Mouse (Mus musculus) macrophage (primary cell): ENCODE data around the gene Fam76a. TPM values are rescaled to one million over a fixed set of nuclear protein-coding genes. Genes with fewer than 3 reads are reported as not detected.

Source experiments
- H3K27ac ChIP-seq: fragments of 350-480 bp; formaldehyde crosslinking; 2 replicates; pipeline ENCODE4 v1.9.0; 2021
- H3K36me3 ChIP-seq: fragments of 350-480 bp; formaldehyde crosslinking; 2 replicates; pipeline ENCODE4 v1.9.0; 2021; ENCODE audit errors: inconsistent target
- H3K4me3 ChIP-seq: fragments of 350-480 bp; formaldehyde crosslinking; 2 replicates; pipeline ENCODE4 v1.9.0; 2021; ENCODE audit errors: inconsistent target
- H3K79me2 ChIP-seq: fragments of 350-480 bp; formaldehyde crosslinking; 2 replicates; pipeline ENCODE4 v1.9.0; 2021; ENCODE audit errors: inconsistent target
- WGBS: methylation state at CpG from one replicate; pipeline ENCODE4 v1.1.7; 2026; ENCODE audit warnings: inconsistent platforms; ENCODE audit not compliant: missing documents; 5-methylcytosine and 5-hydroxymethylcytosine counted together
- polyA plus RNA-seq: library from polyadenylated mRNA; stranded (reverse); fragments of 250-400 nt; gene quantifications from 3 replicates; pipeline ENCODE4 v1.2.4, GENCODE M21; 2018; ENCODE audit warnings: inconsistent platforms

The Fam76a gene
- polyA plus RNA-seq, 1 experiment from 2014 or later: 49.7 TPM

DNA sequence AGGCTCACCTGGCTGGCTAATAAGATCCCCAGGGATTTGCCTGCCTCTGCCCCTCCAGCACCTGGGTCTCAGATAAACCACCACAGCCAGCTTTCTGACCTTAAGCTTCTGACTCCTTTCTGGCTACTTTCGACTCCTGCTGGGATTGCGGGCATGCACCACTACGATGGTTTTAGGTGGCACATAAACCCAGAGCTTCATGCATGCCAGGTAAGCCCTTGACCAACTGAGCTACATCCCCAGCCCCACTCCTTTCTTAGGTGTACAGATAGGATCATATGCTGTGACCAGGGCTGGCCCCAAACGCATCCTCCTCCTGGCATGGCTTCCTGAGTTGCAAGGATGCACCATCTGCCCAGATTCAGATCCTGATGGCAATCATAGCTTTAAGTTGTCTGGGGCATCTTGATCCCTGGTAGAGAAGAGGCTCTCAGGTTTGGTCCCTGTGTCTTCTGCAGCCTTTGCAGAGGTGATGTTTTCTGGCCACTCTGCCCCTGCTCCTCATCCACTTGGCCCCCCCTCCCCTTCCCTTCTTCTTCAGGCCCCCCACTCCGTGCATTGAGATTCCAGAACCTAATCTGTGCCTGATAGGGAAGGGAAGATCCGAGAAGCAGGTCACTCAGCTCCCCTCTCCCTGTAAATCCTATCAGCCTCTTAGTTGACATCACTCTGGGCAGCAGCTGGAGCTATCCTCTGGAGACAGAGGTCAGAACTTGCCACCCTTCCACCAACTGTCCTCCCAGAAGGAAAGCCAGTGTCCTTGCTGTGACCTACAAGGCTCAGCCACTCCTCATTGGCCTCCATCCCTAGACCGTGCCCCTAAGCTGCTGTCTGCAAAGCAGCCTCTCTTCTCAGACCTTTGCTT lies 32.4 kb upstream of the Fam76a start:
- 93% methylated on average over 7 of the region's 7 CpGs for WGBS
- H3K4me3 ChIP-seq: no peak overlapping the region
- no peak overlapping the region for H3K27ac ChIP-seq
- no peaks in the 10 kb centered on the region for H3K36me3 ChIP-seq
- H3K79me2 ChIP-seq: no peaks in the 10 kb centered on the region

DNA sequence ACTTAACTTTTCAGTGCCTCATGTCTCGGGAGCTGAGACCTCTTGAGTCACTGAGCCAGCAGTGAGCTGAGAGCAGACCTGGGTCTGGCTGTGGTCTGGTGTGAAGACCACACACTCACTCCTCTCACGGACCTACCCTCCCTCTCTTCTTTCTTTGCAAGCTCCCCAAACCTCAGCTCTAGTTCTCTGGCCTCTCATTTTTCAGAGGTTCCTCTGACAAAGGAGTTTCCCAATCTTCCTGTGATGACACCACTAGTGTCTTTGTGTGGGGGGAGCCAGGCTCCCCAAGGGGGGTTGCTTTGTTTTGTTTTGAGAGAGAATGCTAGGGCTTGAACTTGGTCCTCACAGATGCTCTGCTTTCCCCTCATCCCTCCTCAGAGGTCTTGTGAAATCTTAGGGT lies 28.6 kb upstream of the Fam76a start:
- H3K4me3 ChIP-seq: no peak overlapping the region
- H3K27ac ChIP-seq: peak overlapping the region; percentile 21
- WGBS: 14% methylated on average over 2 of the region's 2 CpGs
- H3K79me2 ChIP-seq: no peaks in the 10 kb centered on the region
- H3K36me3 ChIP-seq: no peaks in the 10 kb centered on the region

DNA sequence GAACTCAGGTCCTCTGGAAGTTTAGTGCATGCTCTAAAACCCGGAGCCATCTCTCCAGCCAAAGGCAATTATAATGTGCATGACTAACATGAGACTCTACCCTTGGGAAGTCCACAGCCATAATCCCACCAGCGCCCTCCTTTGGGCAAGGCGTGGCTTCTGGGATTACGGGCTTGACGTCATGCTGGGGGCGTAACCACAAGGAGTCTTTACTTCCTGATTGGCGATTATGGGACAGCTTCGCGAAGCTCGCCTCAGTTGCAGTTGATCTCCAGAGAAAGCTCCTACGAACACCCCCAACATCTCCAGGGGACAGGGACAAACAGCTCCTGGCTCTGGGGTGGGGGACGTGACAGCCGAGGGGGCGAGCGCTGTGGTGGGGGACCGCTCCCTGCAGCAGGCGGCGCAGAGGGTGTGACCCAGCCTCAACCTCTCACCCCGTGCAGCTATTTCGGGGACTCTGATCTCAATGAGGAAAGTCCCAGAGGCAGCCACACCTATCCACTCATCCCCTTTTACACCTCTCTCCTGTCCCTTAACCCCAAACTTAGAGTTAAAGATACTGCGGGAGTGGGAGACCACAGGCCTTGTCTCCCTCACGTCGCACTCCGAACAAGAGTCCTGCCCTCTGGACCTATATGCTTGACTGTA lies 27.6 kb upstream of the Fam76a start:
- Histone ChIP-seq H3K36me3 (no peaks in the 10 kb centered on the region), H3K4me3 (no peak overlapping the region), H3K27ac (no peak overlapping the region), H3K79me2 (no peaks in the 10 kb centered on the region)
- WGBS: 82% methylated on average over 20 of the region's 24 CpGs

DNA sequence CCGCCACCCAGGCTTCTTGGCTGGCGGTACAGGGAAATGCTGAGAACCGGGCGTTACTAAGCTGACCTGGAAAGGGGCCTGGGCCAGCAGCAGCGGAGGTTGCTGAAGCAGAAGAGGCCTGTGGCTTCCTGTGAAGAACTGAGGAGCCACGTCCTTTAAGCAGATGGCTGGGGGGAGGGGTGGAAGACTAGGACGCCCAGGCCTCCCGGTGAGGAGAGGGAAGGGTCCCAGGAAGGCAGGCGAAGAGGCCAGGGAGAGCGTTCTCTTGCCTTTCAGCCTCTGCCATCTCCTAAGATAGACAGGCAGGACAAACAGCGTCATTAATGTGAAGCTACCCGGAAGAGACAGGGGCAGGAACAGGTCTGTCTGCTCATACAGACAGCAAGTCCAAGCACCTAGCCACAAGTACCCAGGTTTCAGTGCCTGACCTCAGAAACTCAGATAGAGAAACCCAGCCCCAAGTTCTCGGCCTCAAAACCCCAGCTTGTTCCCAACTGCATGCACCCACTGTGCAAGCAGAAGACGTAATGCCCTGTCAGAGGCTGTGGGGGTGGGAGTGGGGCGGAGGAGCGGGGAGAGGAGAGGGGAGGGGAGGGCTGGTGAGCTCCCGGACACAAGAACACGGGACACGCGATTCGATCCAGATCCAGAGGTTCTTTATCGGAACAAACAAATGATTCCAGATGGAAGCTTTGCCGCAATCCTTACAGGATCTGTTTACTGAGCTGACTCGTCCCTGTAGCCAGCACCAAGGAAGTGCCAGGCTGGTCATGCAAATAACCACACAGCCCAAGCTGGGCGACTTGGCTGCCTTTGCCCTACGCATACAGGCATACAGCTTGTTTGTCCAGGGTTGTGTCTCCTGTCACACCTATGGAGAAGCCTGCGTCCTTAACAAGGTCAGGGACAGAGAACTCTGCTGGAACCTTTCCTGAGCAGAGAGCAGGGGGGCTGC lies 24.0 kb upstream of the Fam76a start:
- no peak overlapping the region for H3K4me3 ChIP-seq
- H3K36me3 ChIP-seq: no peaks in the 10 kb centered on the region
- H3K79me2 ChIP-seq: no peaks in the 10 kb centered on the region
- H3K27ac ChIP-seq: peak overlapping the region; percentile 73
- 43% methylated on average over 26 of the region's 27 CpGs for WGBS

DNA sequence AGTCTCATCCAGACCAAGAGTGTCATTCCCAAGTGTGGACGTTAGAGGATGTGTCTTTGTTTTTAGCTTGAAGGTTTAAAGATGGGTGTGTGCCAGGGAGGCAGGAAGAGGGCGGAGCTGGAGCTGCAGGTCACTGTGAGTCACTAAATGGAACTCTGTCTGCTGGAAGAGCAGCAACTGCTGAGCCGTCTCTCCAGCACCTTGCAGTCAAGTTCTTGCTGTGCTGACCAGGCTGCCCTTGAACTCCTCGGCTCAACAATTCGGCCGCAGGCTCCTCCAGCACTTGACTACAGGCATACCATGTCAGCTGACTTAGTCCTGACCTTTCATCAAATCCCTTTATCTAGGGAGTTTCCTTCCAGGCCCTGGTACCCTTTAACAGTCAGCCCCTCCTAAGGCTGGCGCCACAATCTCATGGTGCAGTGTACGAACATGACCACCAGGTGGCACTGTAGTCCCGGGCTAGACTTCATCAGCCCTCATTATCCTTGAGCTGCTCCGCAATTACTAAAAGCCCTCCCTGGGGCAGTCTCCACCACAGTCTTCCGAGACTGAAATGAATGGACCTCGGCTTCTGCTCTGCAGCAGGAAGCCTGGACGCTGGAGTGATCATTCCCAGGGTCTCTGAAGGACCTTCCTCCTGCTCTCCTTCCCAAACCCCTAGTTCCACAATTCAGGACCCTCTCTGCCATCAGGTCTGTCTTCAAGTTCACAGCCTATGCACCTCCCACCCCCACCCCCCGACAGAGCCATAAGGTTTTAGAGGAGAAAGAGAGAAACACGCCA lies 23.1 kb upstream of the Fam76a start:
- H3K27ac ChIP-seq: peak overlapping the region; percentile 73
- 7% methylated on average over 15 of the region's 15 CpGs for WGBS
- H3K4me3 ChIP-seq: no peak overlapping the region
- no peaks in the 10 kb centered on the region for H3K79me2 ChIP-seq
- H3K36me3 ChIP-seq: no peaks in the 10 kb centered on the region

DNA sequence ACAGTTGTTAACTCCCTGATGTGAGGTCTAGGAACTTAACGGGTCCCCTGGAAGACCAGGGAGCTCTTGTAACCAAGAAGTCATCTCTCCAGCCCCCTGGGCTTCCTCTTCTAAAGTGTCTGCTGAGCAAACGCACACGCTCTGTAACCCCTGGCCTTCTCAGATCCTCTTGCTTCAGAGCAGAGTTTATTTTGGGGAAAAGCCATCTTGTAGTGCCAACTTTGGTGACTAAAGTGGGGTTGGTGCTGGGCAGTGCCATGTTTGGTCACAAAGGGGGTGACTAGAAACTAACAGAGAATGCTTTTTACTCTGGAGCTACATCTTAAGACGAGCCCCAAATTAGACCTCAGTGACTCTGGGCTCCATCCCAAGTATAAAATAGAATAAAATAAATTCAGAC lies 22.4 kb upstream of the Fam76a start:
- H3K4me3 ChIP-seq: no peak overlapping the region
- H3K36me3 ChIP-seq: no peaks in the 10 kb centered on the region
- peak overlapping the region; percentile 73 for H3K27ac ChIP-seq
- no peaks in the 10 kb centered on the region for H3K79me2 ChIP-seq
- 53% methylated on average over 4 of the region's 4 CpGs for WGBS

DNA sequence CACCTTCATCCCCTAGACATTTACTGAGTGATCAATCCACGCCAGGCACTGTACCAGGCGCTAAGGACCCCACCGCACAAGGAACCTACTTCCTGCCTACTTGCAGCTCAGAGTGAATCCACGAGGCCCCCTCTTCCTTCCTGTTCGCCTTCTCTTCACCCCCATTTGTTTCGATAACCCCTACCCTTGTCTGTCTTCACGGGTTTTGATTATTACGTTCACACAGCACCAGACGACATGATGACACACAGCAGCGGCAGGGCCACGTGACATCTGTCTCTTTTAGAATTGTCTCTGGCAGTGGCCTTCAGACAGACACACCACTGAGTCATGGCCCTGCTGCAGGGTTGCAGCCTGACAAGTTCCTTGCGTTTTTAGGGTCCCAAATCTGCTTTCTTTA lies 21.7 kb upstream of the Fam76a start:
- H3K27ac ChIP-seq: peak overlapping the region; percentile 73

DNA sequence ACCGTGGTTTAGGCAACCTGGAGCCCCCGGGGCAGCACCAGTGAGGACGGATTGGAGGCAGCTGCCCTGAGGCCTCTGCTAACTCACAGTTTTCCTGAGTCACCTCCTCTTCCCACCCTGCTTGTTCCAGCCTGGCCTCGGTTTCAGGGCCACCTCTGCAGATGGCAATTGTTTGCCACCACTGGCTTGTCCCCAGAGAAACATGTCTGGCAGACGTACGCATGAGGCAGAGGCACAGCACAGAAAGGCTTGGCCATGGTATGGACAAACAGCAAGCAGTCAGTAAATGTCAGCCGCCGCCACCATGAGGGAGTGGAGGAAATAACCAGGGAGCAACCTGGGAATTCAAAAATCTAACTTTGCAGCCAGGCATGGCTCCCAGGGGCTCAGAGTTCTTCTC lies 20.7 kb upstream of the Fam76a start:
- no peak overlapping the region for H3K27ac ChIP-seq
- WGBS: 89% methylated on average over 8 of the region's 8 CpGs
- H3K79me2 ChIP-seq: no peaks in the 10 kb centered on the region
- H3K4me3 ChIP-seq: no peak overlapping the region
- H3K36me3 ChIP-seq: no peaks in the 10 kb centered on the region

More for the DNA sequence above, 21.7 kb upstream of the Fam76a start:
- 37% methylated on average over 12 of the region's 12 CpGs for WGBS
- Histone ChIP-seq H3K79me2 (no peaks in the 10 kb centered on the region), H3K4me3 (no peak overlapping the region), H3K36me3 (no peaks in the 10 kb centered on the region)

DNA sequence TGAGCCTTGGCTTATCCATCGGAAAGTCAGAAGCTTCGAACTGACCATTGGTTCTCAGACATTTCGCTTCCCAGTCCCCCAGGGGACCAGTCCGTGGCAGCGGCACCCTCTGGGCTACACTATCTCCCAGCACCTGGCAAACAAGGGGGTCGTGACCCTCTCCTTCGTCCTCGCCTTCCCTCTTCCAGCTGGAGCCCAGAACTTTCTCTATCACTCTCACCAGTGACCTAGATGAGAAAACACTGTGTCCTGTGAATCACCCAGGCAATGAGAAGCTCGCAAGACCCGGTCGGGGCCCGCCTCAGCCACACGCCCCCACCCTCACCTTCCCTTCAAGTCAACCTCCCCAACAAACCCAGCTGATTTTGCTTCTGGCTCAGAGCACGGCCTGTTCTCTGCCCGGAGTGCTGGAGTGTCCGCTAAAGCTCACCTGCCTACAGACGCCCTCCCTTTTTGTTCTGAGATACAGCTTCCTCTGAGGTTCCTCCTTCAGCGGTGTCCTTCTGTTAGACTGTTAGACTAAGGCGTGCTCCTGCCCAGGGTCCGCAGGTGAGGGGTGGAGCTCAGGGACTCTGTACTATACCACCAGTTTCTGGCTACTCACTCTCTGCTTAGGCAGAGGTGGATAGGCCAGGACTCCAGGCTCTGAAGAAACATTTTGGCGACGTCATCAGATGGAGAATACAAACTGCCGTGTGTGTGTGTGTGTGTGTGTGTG lies 18.8 kb upstream of the Fam76a start:
- no peak overlapping the region for H3K27ac ChIP-seq
- H3K36me3 ChIP-seq: no peaks in the 10 kb centered on the region
- H3K4me3 ChIP-seq: no peak overlapping the region
- WGBS: 92% methylated on average over 21 of the region's 23 CpGs
- H3K79me2 ChIP-seq: no peaks in the 10 kb centered on the region

DNA sequence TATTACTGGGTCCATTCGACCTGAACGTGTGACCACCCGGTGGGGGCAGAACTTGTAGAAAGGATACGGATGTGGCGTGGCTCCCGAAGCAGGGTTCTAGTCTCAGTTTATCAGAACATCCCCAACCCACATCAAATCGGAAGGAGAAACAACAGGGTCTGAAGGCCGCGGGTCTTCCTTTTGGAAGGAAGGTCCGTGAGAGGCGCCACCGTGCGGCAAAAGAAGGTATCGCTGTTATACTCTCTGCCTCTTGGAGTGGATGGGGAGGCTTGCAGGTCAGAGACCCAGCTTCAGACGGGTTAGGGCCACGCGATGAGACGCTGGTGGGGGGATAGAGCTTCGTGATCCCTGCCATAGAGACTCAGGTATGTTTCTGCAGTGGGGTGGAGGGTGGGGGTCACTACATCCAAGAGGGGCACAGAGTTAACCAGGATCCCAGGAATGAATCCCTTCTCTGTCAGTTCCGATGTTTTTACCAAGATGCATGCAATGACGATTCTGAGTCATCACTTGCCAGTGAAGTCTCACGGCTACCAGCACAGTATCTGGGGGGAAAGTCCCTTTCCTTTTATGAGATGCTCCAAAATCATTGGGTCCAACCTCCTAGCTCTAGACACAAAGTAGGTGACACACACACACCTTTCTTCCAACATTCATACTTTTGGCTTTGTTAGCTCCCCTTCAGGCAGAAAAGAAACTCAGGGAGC lies 17.2 kb upstream of the Fam76a start:
- WGBS: 28% methylated on average over 22 of the region's 22 CpGs
- Histone ChIP-seq H3K27ac (no peak overlapping the region), H3K4me3 (no peak overlapping the region), H3K79me2 (no peaks in the 10 kb centered on the region), H3K36me3 (no peaks in the 10 kb centered on the region)

DNA sequence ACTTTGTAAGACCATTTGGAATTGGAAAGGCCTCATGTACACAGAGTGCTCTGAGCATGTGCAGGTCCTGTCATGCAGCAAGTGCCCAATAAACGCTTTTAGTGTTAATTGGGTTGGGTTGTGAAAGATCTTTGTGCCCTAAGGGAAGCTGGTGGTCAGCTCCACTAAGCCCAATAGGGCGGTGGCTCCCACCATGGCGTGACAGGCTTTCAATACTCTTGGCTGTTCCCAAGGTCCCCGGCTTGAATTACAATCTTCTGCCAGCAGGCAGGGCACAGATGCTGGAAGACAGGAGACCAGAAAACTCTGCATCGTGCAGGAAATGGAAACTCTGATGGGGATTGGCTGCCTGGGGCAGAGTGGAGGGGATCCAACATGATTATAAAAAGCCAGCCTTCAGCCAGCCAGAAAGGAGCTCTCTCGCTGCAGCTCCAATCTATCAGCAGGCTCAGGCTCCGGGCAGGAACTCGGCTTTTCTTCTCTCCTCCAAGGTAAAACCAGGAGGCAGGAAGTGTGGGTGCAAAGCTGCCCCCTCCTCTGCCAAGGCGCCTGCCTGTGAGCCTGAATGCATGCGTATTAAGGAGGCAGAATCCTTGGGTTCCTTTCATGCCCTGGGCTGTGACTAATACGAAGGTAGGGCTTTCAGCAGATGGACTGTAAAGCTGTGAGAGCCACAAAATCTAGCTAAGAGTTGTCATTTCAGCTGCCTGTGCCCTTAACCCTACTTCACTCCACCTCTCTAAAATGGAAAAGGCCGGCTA lies 16.0 kb upstream of the Fam76a start:
- H3K4me3 ChIP-seq: no peak overlapping the region
- no peaks in the 10 kb centered on the region for H3K79me2 ChIP-seq
- 73% methylated on average over 12 of the region's 12 CpGs for WGBS
- no peak overlapping the region for H3K27ac ChIP-seq
- H3K36me3 ChIP-seq: no peaks in the 10 kb centered on the region

DNA sequence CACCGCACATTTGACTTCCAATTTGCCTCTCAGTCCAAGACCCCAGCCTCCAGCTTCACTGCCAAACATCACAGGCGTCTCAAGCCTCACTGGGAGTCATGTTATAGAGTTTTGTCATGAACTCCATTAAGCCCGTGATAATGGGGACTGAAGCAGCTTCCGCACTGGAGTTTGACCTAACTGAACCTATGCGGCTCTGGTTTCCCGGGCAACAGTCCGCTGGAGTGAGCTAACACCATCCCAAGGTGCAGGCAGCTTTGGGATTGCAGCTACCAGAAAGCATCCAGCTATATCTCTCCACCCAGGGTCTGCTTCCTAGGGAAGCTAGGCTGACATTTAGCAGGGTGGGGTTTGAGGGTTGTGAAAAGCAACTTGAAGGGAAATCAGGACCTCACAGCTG lies 12.3 kb upstream of the Fam76a start:
- H3K27ac ChIP-seq: no peak overlapping the region
- H3K36me3 ChIP-seq: no peaks in the 10 kb centered on the region
- 84% methylated on average over 7 of the region's 7 CpGs for WGBS
- no peak overlapping the region for H3K4me3 ChIP-seq
- no peaks in the 10 kb centered on the region for H3K79me2 ChIP-seq
